Mouse (Mus musculus) T-helper 17 cell (primary cell): ENCODE results near the gene Slc5a7.

Source experiments
- in situ Hi-C, 2 experiments: fragments of 300-600 bp; cut with MboI, MseI; formaldehyde crosslinking; loops; 1 replicate in 1 of 2; 2 replicates in 1 of 2; pipeline ENCODE4 v1.15.1; 2025; ENCODE audit warnings: high pct_unique_total_duplicates in 2 of 2

The Slc5a7 gene

GRCm38 (mm10) chr17:54298934-54299333, at the start of gene Slc5a7:
Gene Slc5a7, minus strand, starts transcription at chr17:54299034.
- in situ Hi-C loops = no loop called here

GRCm38 (mm10) chr17:54347672-54348071, 48.8 kb upstream of the Slc5a7 start:
- in situ Hi-C loops = loop anchor here (5.0 to 25.0 kb wide), 4 partner anchors 283 to 833 kb away; partner anchors contain the start of gene Pp2d1 (in 1 of the 2)

- in situ Hi-C loops = loop anchor here (5.0 to 25.0 kb wide), 4 partner anchors 279 to 829 kb away; partner anchors contain the start of gene Pp2d1 (in 1 of the 2)
Measured at GRCm38 (mm10) chr17:54343395-54343794, 44.6 kb upstream of the Slc5a7 start.

- in situ Hi-C loops = no loop called here
Measured at GRCm38 (mm10) chr17:54298232-54298924, 456 bp downstream of the Slc5a7 start.

- in situ Hi-C loops = no loop called here
Measured at GRCm38 (mm10) chr17:54250783-54251182, 48.1 kb downstream of the Slc5a7 start.

- in situ Hi-C loops = no loop called here
Measured at GRCm38 (mm10) chr17:54243650-54244300, 55.1 kb downstream of the Slc5a7 start.

GRCm38 (mm10) chr17:54239435-54239834, 59.4 kb downstream of the Slc5a7 start:
- in situ Hi-C loops = no loop called here
